Mouse (Mus musculus) ES-E14 (cell line): ENCODE measurements around the gene Elavl1. TPM values are rescaled to one million over a fixed set of nuclear protein-coding genes. Genes with fewer than 3 reads are reported as not detected.

Experiments
- DNase-seq: peaks from one replicate; pipeline ENCODE4 v3.0.0-alpha.2; 2013; ENCODE audit warnings: low read depth, low spot score
- H3K27ac ChIP-seq: 2 replicates; pipeline ENCODE4 v1.5.1; 2012; ENCODE audit warnings: low read depth, mild to moderate bottlenecking, low read length, moderate library complexity, mixed read lengths; ENCODE audit not compliant: poor library complexity, insufficient read depth, severe bottlenecking
- H3K36me3 ChIP-seq: 2 replicates; pipeline ENCODE4 v1.6.1; 2012; ENCODE audit warnings: mild to moderate bottlenecking, low read length, moderate library complexity, mixed read lengths; ENCODE audit not compliant: control insufficient read depth, poor library complexity, insufficient read depth, severe bottlenecking
- H3K4me1 ChIP-seq, 2 experiments: fragments of 150-350 bp in 1 of 2; sonication (generic) in 1 of 2; 2 replicates each; pipeline ENCODE4 v1.6.1; 2012; ENCODE audit warnings: low read length in 2 of 2, mild to moderate bottlenecking in 1 of 2, mixed read lengths in 1 of 2; ENCODE audit not compliant: control insufficient read depth in 2 of 2, insufficient read depth in 2 of 2, poor library complexity in 1 of 2
- H3K4me3 ChIP-seq, 2 experiments: fragments of 150-350 bp in 1 of 2; sonication (generic) in 1 of 2; 2 replicates each; pipeline ENCODE4 v1.5.1; 2012; ENCODE audit warnings: low read length in 2 of 2, low read depth in 1 of 2, mild to moderate bottlenecking in 1 of 2, mixed read lengths in 1 of 2; ENCODE audit not compliant: insufficient read depth in 1 of 2, poor library complexity in 1 of 2, severe bottlenecking in 1 of 2
- H3K9ac ChIP-seq: 2 replicates; pipeline ENCODE4 v1.6.1; 2012; ENCODE audit warnings: low read depth, mild to moderate bottlenecking, low read length, mixed read lengths; ENCODE audit not compliant: poor library complexity, insufficient read depth, severe bottlenecking
- H3K9me3 ChIP-seq: fragments of 150-350 bp; sonication (generic); 2 replicates; pipeline ENCODE4 v1.6.1; 2012; ENCODE audit warnings: low read depth, mild to moderate bottlenecking, low read length; ENCODE audit not compliant: control insufficient read depth, insufficient read depth
- CHD2 ChIP-seq: IDR thresholded peaks from 2 replicates; pipeline ENCODE4 v1.6.1; 2014; ENCODE audit warnings: mild to moderate bottlenecking, low read depth, low read length, inconsistent platforms
- HCFC1 ChIP-seq: IDR thresholded peaks from 2 replicates; pipeline ENCODE4 v1.6.1; 2012; ENCODE audit warnings: low read length, inconsistent platforms, borderline replicate concordance; ENCODE audit not compliant: insufficient read depth
- MAFK ChIP-seq: IDR thresholded peaks from 2 replicates; pipeline ENCODE4 v1.6.1; 2014; ENCODE audit warnings: mild to moderate bottlenecking, low read depth, low read length, inconsistent platforms; ENCODE audit not compliant: insufficient read depth
- ZC3H11A ChIP-seq: IDR thresholded peaks from 2 replicates; pipeline ENCODE4 v1.6.1; 2012; ENCODE audit warnings: low read depth, mild to moderate bottlenecking, inconsistent platforms, low read length, borderline replicate concordance
- ZNF384 ChIP-seq: IDR thresholded peaks from 2 replicates; pipeline ENCODE4 v1.6.1; 2012; ENCODE audit warnings: low read depth, low read length, inconsistent platforms
- in situ Hi-C, 2 experiments: fragments of 600-800 bp; cut with MboI; formaldehyde crosslinking; loops; one replicate each; pipeline ENCODE4 v1.15.1; 2025; ENCODE audit warnings: low sequenced_read_pairs in 2 of 2, inconsistent platforms in 1 of 2; ENCODE audit not compliant: unreplicated experiment in 2 of 2
- total RNA-seq: library from RNA; depleted of rRNA; stranded (reverse); fragments of 300-350 nt; gene quantifications from 2 replicates; pipeline ENCODE4 v1.2.3, GENCODE M21; 2012

The Elavl1 gene
- total RNA-seq, 1 experiment, result 73.6 TPM

- DNase-seq, result no peak
- H3K27ac ChIP-seq, result no peak overlapping the region
- peaks cover 7% of the 10 kb centered on the region for H3K36me3 ChIP-seq
- in situ Hi-C loops, result no loop called here
- TF ChIP-seq ZC3H11A (no peak), ZNF384 (no peak), CHD2 (no peak), MAFK (no peak), HCFC1 (no peak)
- H3K4me1 ChIP-seq, result peaks cover 11 to 18% of the 10 kb centered on the region in 2 experiments; a peak in 1 of 4 replicates
- H3K9ac ChIP-seq, result no peak overlapping the region
- 0 out of 4 replicates have a peak overlapping the region, but pooled peaks of 1 of the 2 experiments have one; percentile 97 for H3K4me3 ChIP-seq
- H3K9me3 ChIP-seq, result no peaks in the 10 kb centered on the region
These were observed 71.2 kb downstream of the Elavl1 start for GRCm38 (mm10) chr8:4254001-4254400.

GRCm38 (mm10) chr8:4252934-4253841, 72.0 kb downstream of the Elavl1 start, which contains the start of gene Snapc2:
Gene Snapc2, plus strand, starts transcription at chr8:4253080.
- peak within 1 kb of the TSS; percentile 91 for H3K9ac ChIP-seq
- peak; percentile 91 for DNase-seq
- H3K9me3 ChIP-seq, result no peaks in the 10 kb centered on the region
- in situ Hi-C loops, result no loop called here
- peaks cover 7% of the 10 kb centered on the region for H3K36me3 ChIP-seq
- peaks cover 11 to 19% of the 10 kb centered on the region in 2 experiments; a peak in 1 of 4 replicates for H3K4me1 ChIP-seq
- TF ChIP-seq HCFC1, result 0 out of 2 replicates have a peak, but pooled peaks have one; percentile 12
- no peak for TF ChIP-seq ZC3H11A
- peak within 1 kb of the TSS; percentile 96 to 97 for H3K4me3 ChIP-seq
- no peak within 1 kb of the TSS; the same call in 1 of the 2 replicates for H3K27ac ChIP-seq

GRCm38 (mm10) chr8:4252116-4252760, 73.0 kb downstream of the Elavl1 start:
- TF ChIP-seq ZC3H11A, result no peak
- TF ChIP-seq MAFK, result no peak
- TF ChIP-seq CHD2, result no peak
- TF ChIP-seq ZNF384, result no peak
- TF ChIP-seq HCFC1, result no peak
- no peak overlapping the region for H3K27ac ChIP-seq

GRCm38 (mm10) chr8:4250306-4250970, 74.8 kb downstream of the Elavl1 start:
- H3K4me3 ChIP-seq, result peak overlapping the region; percentile 45 to 51; a peak in 2 of 4 replicates
- H3K9ac ChIP-seq, result peak overlapping the region; percentile 19
- peaks cover 15% of the 10 kb centered on the region for H3K36me3 ChIP-seq
- H3K27ac ChIP-seq, result no peak overlapping the region
- no peak for DNase-seq
- in situ Hi-C loops, result no loop called here
- no peaks in the 10 kb centered on the region for H3K9me3 ChIP-seq
- H3K4me1 ChIP-seq, result peaks cover 8 to 21% of the 10 kb centered on the region in 2 experiments; a peak in 2 of 4 replicates
- TF ChIP-seq CHD2, result no peak
- TF ChIP-seq ZNF384, result no peak
- no peak for TF ChIP-seq MAFK
- TF ChIP-seq ZC3H11A, result no peak
- TF ChIP-seq HCFC1, result no peak

More at GRCm38 (mm10) chr8:4252116-4252760, 73.0 kb downstream of the Elavl1 start:
- DNase-seq, result no peak
- H3K9ac ChIP-seq, result peak overlapping the region; percentile 46; the same call in 1 of the 2 replicates
- peak overlapping the region in 1 of 2 experiments; percentile 97; a peak in 2 of 4 replicates for H3K4me3 ChIP-seq
- in situ Hi-C loops, result no loop called here
- no peaks in the 10 kb centered on the region for H3K9me3 ChIP-seq
- H3K36me3 ChIP-seq, result peaks cover 7% of the 10 kb centered on the region
- H3K4me1 ChIP-seq, result peaks cover 8 to 19% of the 10 kb centered on the region in 2 experiments; a peak in 2 of 4 replicates
